Mouse (Mus musculus): ENCODE measurements around the gene Hivep3. TPM values are rescaled to one million over a fixed set of nuclear protein-coding genes. Genes with fewer than 3 reads are reported as not detected.

Hivep3 gene
- polyA plus RNA-seq, 1 experiment from 2014 or later = 21.0 TPM

- Histone ChIP-seq H3K27ac (replicated peaks) (no peak overlapping the region), H3K36me3 (no peaks in the 10 kb centered on the region), H3K9ac (replicated peaks) (no peak overlapping the region), H3K4me2 (no peak overlapping the region), H3K27me3 (replicated peaks) (0 out of 2 replicates have a peak, but pooled peaks cover 2% of the 10 kb centered on the region), H3K9me3 (replicated peaks) (no peaks in the 10 kb centered on the region), H3K4me1 (peaks cover 27% of the 10 kb centered on the region), H3K4me3 (replicated peaks) (no peak overlapping the region)
- 57% methylated on average over 3 of the region's 3 CpGs for WGBS
- ATAC-seq (ENCODE audit: low FRiP score) = 0 out of 2 replicates have a peak, but pooled peaks have one; percentile 8
These were observed 255.6 kb downstream of the Hivep3 start for GRCm38 (mm10) chr4:119989031-119989693.

- WGBS = 84% methylated on average over 3 of the region's 3 CpGs
- Histone ChIP-seq H3K9me3 (replicated peaks) (no peaks in the 10 kb centered on the region), H3K9ac (replicated peaks) (no peak overlapping the region), H3K36me3 (no peaks in the 10 kb centered on the region), H3K27me3 (replicated peaks) (0 out of 2 replicates have a peak, but pooled peaks cover 2% of the 10 kb centered on the region), H3K4me2 (no peak overlapping the region), H3K27ac (replicated peaks) (no peak overlapping the region), H3K4me1 (peaks cover 27% of the 10 kb centered on the region), H3K4me3 (replicated peaks) (no peak overlapping the region)
- ATAC-seq (ENCODE audit: low FRiP score) = no peak
These were observed 256.8 kb downstream of the Hivep3 start for GRCm38 (mm10) chr4:119990346-119990745.

GRCm38 (mm10) chr4:119990841-119991240 lies 257.3 kb downstream of the Hivep3 start:
- Histone ChIP-seq H3K36me3 (no peaks in the 10 kb centered on the region), H3K9me3 (replicated peaks) (no peaks in the 10 kb centered on the region), H3K27me3 (replicated peaks) (0 out of 2 replicates have a peak, but pooled peaks cover 2% of the 10 kb centered on the region), H3K9ac (replicated peaks) (no peak overlapping the region), H3K4me3 (replicated peaks) (no peak overlapping the region), H3K4me2 (no peak overlapping the region), H3K4me1 (peaks cover 26% of the 10 kb centered on the region), H3K27ac (replicated peaks) (no peak overlapping the region)
- WGBS = 84% methylated on average over 3 of the region's 3 CpGs
- no peak for ATAC-seq (ENCODE audit: low FRiP score)

GRCm38 (mm10) chr4:119991758-119992157 lies 258.2 kb downstream of the Hivep3 start:
- H3K27me3 ChIP-seq (replicated peaks) = 0 out of 2 replicates have a peak, but pooled peaks cover 2% of the 10 kb centered on the region
- H3K4me2 ChIP-seq = no peak overlapping the region
- peaks cover 17% of the 10 kb centered on the region for H3K4me1 ChIP-seq
- no peaks in the 10 kb centered on the region for H3K36me3 ChIP-seq
- no peak overlapping the region for H3K9ac ChIP-seq (replicated peaks)
- H3K27ac ChIP-seq (replicated peaks) = no peak overlapping the region
- H3K9me3 ChIP-seq (replicated peaks) = no peaks in the 10 kb centered on the region
- no peak overlapping the region for H3K4me3 ChIP-seq (replicated peaks)
- ATAC-seq (ENCODE audit: low FRiP score) = no peak
- 77% methylated on average over 4 of the region's 4 CpGs for WGBS

- H3K4me3 ChIP-seq (replicated peaks) = no peak overlapping the region
- no peak overlapping the region for H3K4me2 ChIP-seq
- no peaks in the 10 kb centered on the region for H3K9me3 ChIP-seq (replicated peaks)
- H3K27ac ChIP-seq (replicated peaks) = no peak overlapping the region
- H3K27me3 ChIP-seq (replicated peaks) = 0 out of 2 replicates have a peak, but pooled peaks cover 2% of the 10 kb centered on the region
- WGBS = 90% methylated on average over 1 of the region's 1 CpGs
- no peaks in the 10 kb centered on the region for H3K4me1 ChIP-seq
- H3K9ac ChIP-seq (replicated peaks) = no peak overlapping the region
- no peaks in the 10 kb centered on the region for H3K36me3 ChIP-seq
- no peak for ATAC-seq (ENCODE audit: low FRiP score)
These were observed 262.8 kb downstream of the Hivep3 start for GRCm38 (mm10) chr4:119996377-119996776.

GRCm38 (mm10) chr4:119997351-119997750 lies 263.8 kb downstream of the Hivep3 start:
- H3K4me2 ChIP-seq = no peak overlapping the region
- no peak overlapping the region for H3K4me3 ChIP-seq (replicated peaks)
- H3K27ac ChIP-seq (replicated peaks) = no peak overlapping the region
- WGBS = 88% methylated on average over 7 of the region's 7 CpGs
- no peaks in the 10 kb centered on the region for H3K36me3 ChIP-seq
- no peaks in the 10 kb centered on the region for H3K4me1 ChIP-seq
- H3K9me3 ChIP-seq (replicated peaks) = no peaks in the 10 kb centered on the region
- ATAC-seq (ENCODE audit: low FRiP score) = no peak
- H3K27me3 ChIP-seq (replicated peaks) = 0 out of 2 replicates have a peak, but pooled peaks cover 2% of the 10 kb centered on the region
- no peak overlapping the region for H3K9ac ChIP-seq (replicated peaks)

- Histone ChIP-seq H3K27ac (replicated peaks) (no peak overlapping the region), H3K36me3 (no peaks in the 10 kb centered on the region), H3K4me1 (no peaks in the 10 kb centered on the region), H3K4me3 (replicated peaks) (no peak overlapping the region), H3K9ac (replicated peaks) (no peak overlapping the region), H3K4me2 (no peak overlapping the region), H3K27me3 (replicated peaks) (no peaks in the 10 kb centered on the region), H3K9me3 (replicated peaks) (no peaks in the 10 kb centered on the region)
- ATAC-seq (ENCODE audit: low FRiP score) = no peak
- 66% methylated on average over 5 of the region's 5 CpGs for WGBS
These were observed 265.3 kb downstream of the Hivep3 start for GRCm38 (mm10) chr4:119998911-119999310.

- Histone ChIP-seq H3K36me3 (no peaks in the 10 kb centered on the region), H3K27ac (replicated peaks) (no peak overlapping the region), H3K9ac (replicated peaks) (no peak overlapping the region), H3K4me3 (replicated peaks) (no peak overlapping the region), H3K4me2 (no peak overlapping the region), H3K4me1 (no peaks in the 10 kb centered on the region), H3K9me3 (replicated peaks) (no peaks in the 10 kb centered on the region), H3K27me3 (replicated peaks) (no peaks in the 10 kb centered on the region)
- 78% methylated on average over 7 of the region's 7 CpGs for WGBS
- ATAC-seq (ENCODE audit: low FRiP score) = no peak
These were observed 267.3 kb downstream of the Hivep3 start for GRCm38 (mm10) chr4:120000881-120001280.

- Histone ChIP-seq H3K4me3 (replicated peaks) (no peak overlapping the region), H3K4me1 (no peaks in the 10 kb centered on the region), H3K4me2 (no peak overlapping the region), H3K36me3 (no peaks in the 10 kb centered on the region), H3K9me3 (replicated peaks) (no peaks in the 10 kb centered on the region), H3K27me3 (replicated peaks) (no peaks in the 10 kb centered on the region), H3K27ac (replicated peaks) (no peak overlapping the region), H3K9ac (replicated peaks) (no peak overlapping the region)
- no peak for ATAC-seq (ENCODE audit: low FRiP score)
- 51% methylated on average over 3 of the region's 3 CpGs for WGBS
These were observed 269.4 kb downstream of the Hivep3 start for GRCm38 (mm10) chr4:120003006-120003405.

GRCm38 (mm10) chr4:120006046-120006445 lies 272.5 kb downstream of the Hivep3 start:
- Histone ChIP-seq H3K9me3 (replicated peaks) (no peaks in the 10 kb centered on the region), H3K4me1 (no peaks in the 10 kb centered on the region; the same call in 1 of the 2 replicates), H3K27ac (replicated peaks) (no peak overlapping the region), H3K36me3 (no peaks in the 10 kb centered on the region), H3K9ac (replicated peaks) (no peak overlapping the region), H3K4me2 (no peak overlapping the region), H3K4me3 (replicated peaks) (no peak overlapping the region), H3K27me3 (replicated peaks) (no peaks in the 10 kb centered on the region)
- no peak for ATAC-seq (ENCODE audit: low FRiP score)
- whole genome bisulfite sequencing = 80% methylated on average over 6 of the region's 6 CpGs

- ATAC-seq (ENCODE audit: low FRiP score) = no peak
These were observed 274.3 kb downstream of the Hivep3 start for GRCm38 (mm10) chr4:120007889-120008288.

GRCm38 (mm10) chr4:120009151-120009550 lies 275.6 kb downstream of the Hivep3 start:
- Histone ChIP-seq H3K9me3 (replicated peaks) (no peaks in the 10 kb centered on the region), H3K4me2 (no peak overlapping the region), H3K4me3 (replicated peaks) (no peak overlapping the region), H3K4me1 (no peaks in the 10 kb centered on the region; the same call in 1 of the 2 replicates), H3K36me3 (no peaks in the 10 kb centered on the region), H3K9ac (replicated peaks) (no peak overlapping the region), H3K27ac (replicated peaks) (no peak overlapping the region), H3K27me3 (replicated peaks) (no peaks in the 10 kb centered on the region)
- 72% methylated on average over 2 of the region's 2 CpGs for WGBS
- ATAC-seq (ENCODE audit: low FRiP score) = no peak

More at GRCm38 (mm10) chr4:120007889-120008288, 274.3 kb downstream of the Hivep3 start:
- no peaks in the 10 kb centered on the region; the same call in 1 of the 2 replicates for H3K4me1 ChIP-seq
- no peaks in the 10 kb centered on the region for H3K36me3 ChIP-seq
- no peak overlapping the region for H3K4me2 ChIP-seq
- H3K27ac ChIP-seq (replicated peaks) = no peak overlapping the region
- no peak overlapping the region for H3K9ac ChIP-seq (replicated peaks)
- H3K27me3 ChIP-seq (replicated peaks) = no peaks in the 10 kb centered on the region
- H3K4me3 ChIP-seq (replicated peaks) = no peak overlapping the region
- H3K9me3 ChIP-seq (replicated peaks) = no peaks in the 10 kb centered on the region
- 77% methylated on average over 3 of the region's 3 CpGs for WGBS
